Mouse (Mus musculus) MEL (cell line): ENCODE results near the gene Retreg1. TPM values are rescaled to one million over a fixed set of nuclear protein-coding genes. Genes with fewer than 3 reads are reported as not detected.

Source experiments
- DNase-seq: peaks from one replicate; pipeline ENCODE4 v3.0.0; 2011; ENCODE audit warnings: low read depth, low spot score
- H3K27ac ChIP-seq: 2 replicates; pipeline ENCODE4 v1.5.1; 2012; ENCODE audit warnings: low read depth, mild to moderate bottlenecking, control low read depth, low read length, moderate library complexity; ENCODE audit not compliant: control insufficient read depth
- H3K27me3 ChIP-seq, 2 experiments: fragments of 150-350 bp in 1 of 2; sonication (generic) in 1 of 2; 2 replicates each; pipeline ENCODE4 v1.6.1; 2012; ENCODE audit warnings: low read length in 2 of 2, mild to moderate bottlenecking in 2 of 2, improper control_type of control experiment in 1 of 2, moderate library complexity in 1 of 2; ENCODE audit not compliant: insufficient read depth in 2 of 2, control insufficient read depth in 1 of 2
- H3K36me3 ChIP-seq, 2 experiments: 2 replicates each; pipeline ENCODE4 v1.6.1; 2012 to 2014; ENCODE audit warnings: low read length in 2 of 2, improper control_type of control experiment in 1 of 2, inconsistent platforms in 1 of 2, mild to moderate bottlenecking in 1 of 2; ENCODE audit not compliant: insufficient read depth in 2 of 2, control insufficient read depth in 1 of 2
- H3K4me1 ChIP-seq, 2 experiments: fragments of 150-350 bp in 1 of 2; sonication (generic) in 1 of 2; 2 replicates each; pipeline ENCODE4 v1.6.1; 2012; ENCODE audit warnings: low read length in 2 of 2, improper control_type of control experiment in 1 of 2, mild to moderate bottlenecking in 1 of 2; ENCODE audit not compliant: insufficient read depth in 2 of 2, control insufficient read depth in 1 of 2
- H3K4me3 ChIP-seq, 2 experiments: fragments of 150-350 bp in 1 of 2; sonication (generic) in 1 of 2; 2 replicates each; pipeline ENCODE4 v1.5.1; 2012; ENCODE audit warnings: low read depth in 2 of 2, low read length in 2 of 2, mild to moderate bottlenecking in 2 of 2, moderate library complexity in 2 of 2, control low read depth in 1 of 2, improper control_type of control experiment in 1 of 2; ENCODE audit not compliant: control insufficient read depth in 1 of 2, insufficient read depth in 1 of 2
- H3K79me2 ChIP-seq: 2 replicates; pipeline ENCODE4 v1.6.1; 2012; ENCODE audit warnings: mild to moderate bottlenecking, low read length, moderate library complexity; ENCODE audit not compliant: control insufficient read depth, poor library complexity, insufficient read depth
- H3K9ac ChIP-seq: 2 replicates; pipeline ENCODE4 v1.6.1; 2012; ENCODE audit warnings: low read depth, mild to moderate bottlenecking, control low read depth, low read length, moderate library complexity; ENCODE audit not compliant: control insufficient read depth, poor library complexity, severe bottlenecking
- H3K9me3 ChIP-seq: fragments of 150-350 bp; sonication (generic); replicated peaks from 2 replicates; pipeline ENCODE4 v1.6.1; 2012; ENCODE audit warnings: mild to moderate bottlenecking, low read length, improper control_type of control experiment, moderate library complexity; ENCODE audit not compliant: insufficient read depth
- CTCF ChIP-seq, 3 experiments: IDR thresholded peaks in 2 of 3; conservative IDR thresholded peaks in 1 of 3; 2 replicates each; pipeline ENCODE4 v1.5.1; 2011 to 2012; ENCODE audit warnings: low read length in 3 of 3, low read depth in 2 of 3, mild to moderate bottlenecking in 2 of 3, improper control_type of control experiment in 1 of 3, inconsistent platforms in 1 of 3, mixed read lengths in 1 of 3, moderate library complexity in 1 of 3; ENCODE audit not compliant: control insufficient read depth in 1 of 3, insufficient read depth in 1 of 3, poor library complexity in 1 of 3, severe bottlenecking in 1 of 3
- E2F4 ChIP-seq: IDR thresholded peaks from 2 replicates; pipeline ENCODE4 v1.6.1; 2011; ENCODE audit warnings: low read depth, low read length, improper control_type of control experiment, borderline replicate concordance
- EP300 ChIP-seq, 2 experiments: IDR thresholded peaks; 2 replicates each; pipeline ENCODE4 v1.6.1; 2011; ENCODE audit warnings: improper control_type of control experiment in 2 of 2, low read length in 2 of 2, low read depth in 1 of 2, mild to moderate bottlenecking in 1 of 2
- ETS1 ChIP-seq: IDR thresholded peaks from 2 replicates; pipeline ENCODE4 v1.6.1; 2012; ENCODE audit warnings: low read depth, mild to moderate bottlenecking, inconsistent platforms, low read length, improper control_type of control experiment, moderate library complexity
- GATA1 ChIP-seq: IDR thresholded peaks from 2 replicates; pipeline ENCODE4 v1.6.1; 2011; ENCODE audit warnings: low read depth, low read length, improper control_type of control experiment
- JUND ChIP-seq: IDR thresholded peaks from 2 replicates; pipeline ENCODE4 v1.6.1; 2011; ENCODE audit warnings: low read depth, mild to moderate bottlenecking, improper control_type of control experiment, low read length
- KAT2A ChIP-seq: conservative IDR thresholded peaks from 2 replicates; pipeline ENCODE4 v1.6.1; 2012; ENCODE audit warnings: low read depth, low read length, improper control_type of control experiment, inconsistent platforms
- MAFK ChIP-seq: IDR thresholded peaks from 2 replicates; pipeline ENCODE4 v1.6.1; 2011; ENCODE audit warnings: low read depth, mild to moderate bottlenecking, low read length, improper control_type of control experiment, borderline replicate concordance
- MXI1 ChIP-seq: IDR thresholded peaks from 2 replicates; pipeline ENCODE4 v1.6.1; 2011; ENCODE audit warnings: mild to moderate bottlenecking, low read depth, low read length, improper control_type of control experiment
- MYB ChIP-seq: IDR thresholded peaks from 2 replicates; pipeline ENCODE4 v1.6.1; 2011; ENCODE audit warnings: mild to moderate bottlenecking, low read depth, low read length, improper control_type of control experiment
- NRF1 ChIP-seq: IDR thresholded peaks from 2 replicates; pipeline ENCODE4 v1.6.1; 2014; ENCODE audit warnings: low read depth, mild to moderate bottlenecking, inconsistent platforms, low read length, improper control_type of control experiment, moderate library complexity; ENCODE audit not compliant: poor library complexity, insufficient read depth, severe bottlenecking
- RCOR1 ChIP-seq: IDR thresholded peaks from 2 replicates; pipeline ENCODE4 v1.6.1; 2012; ENCODE audit warnings: low read depth, mild to moderate bottlenecking, inconsistent platforms, low read length, improper control_type of control experiment
- TAL1 ChIP-seq: IDR thresholded peaks from 2 replicates; pipeline ENCODE4 v1.6.1; 2012; ENCODE audit warnings: mild to moderate bottlenecking, inconsistent platforms, low read length, moderate library complexity, mixed read lengths
- TCF12 ChIP-seq: IDR thresholded peaks from 2 replicates; pipeline ENCODE4 v1.6.1; 2014; ENCODE audit warnings: low read depth, mild to moderate bottlenecking, inconsistent platforms, low read length, improper control_type of control experiment, moderate library complexity
- UBTF ChIP-seq: IDR thresholded peaks from 2 replicates; pipeline ENCODE4 v1.6.1; 2012; ENCODE audit warnings: low read depth, mild to moderate bottlenecking, inconsistent platforms, low read length, improper control_type of control experiment, moderate library complexity, borderline replicate concordance; ENCODE audit not compliant: insufficient read depth
- USF1 ChIP-seq: IDR thresholded peaks from 2 replicates; pipeline ENCODE4 v1.6.1; 2014; ENCODE audit warnings: low read depth, mild to moderate bottlenecking, inconsistent platforms, low read length, improper control_type of control experiment, moderate library complexity
- ZKSCAN1 ChIP-seq: IDR thresholded peaks from 2 replicates; pipeline ENCODE4 v1.6.1; 2012; ENCODE audit warnings: low read depth, mild to moderate bottlenecking, inconsistent platforms, low read length, improper control_type of control experiment, moderate library complexity
- polyA plus RNA-seq, 2 experiments: library from polyadenylated mRNA; stranded (reverse) in 1 of 2; unstranded in 1 of 2; fragments of >175 nt in 1 of 2; fragments of >200 nt in 1 of 2; gene quantifications; 2 replicates each; pipeline versions ENCODE4 v1.2.1 to v1.2.4; 2012; ENCODE audit warnings: low replicate concordance in 2 of 2, low read depth in 1 of 2; ENCODE audit not compliant: insufficient read length in 2 of 2, insufficient read depth in 1 of 2, missing spikeins in 1 of 2
- total RNA-seq: library from RNA; depleted of rRNA; stranded (reverse); fragments of 300-350 nt; gene quantifications from 2 replicates; pipeline ENCODE4 v1.2.3, GENCODE M21; 2012

Gene Retreg1
- total and polyA plus RNA-seq, 3 experiments: 3.1 to 7.6 TPM; not detected in 1

DNA sequence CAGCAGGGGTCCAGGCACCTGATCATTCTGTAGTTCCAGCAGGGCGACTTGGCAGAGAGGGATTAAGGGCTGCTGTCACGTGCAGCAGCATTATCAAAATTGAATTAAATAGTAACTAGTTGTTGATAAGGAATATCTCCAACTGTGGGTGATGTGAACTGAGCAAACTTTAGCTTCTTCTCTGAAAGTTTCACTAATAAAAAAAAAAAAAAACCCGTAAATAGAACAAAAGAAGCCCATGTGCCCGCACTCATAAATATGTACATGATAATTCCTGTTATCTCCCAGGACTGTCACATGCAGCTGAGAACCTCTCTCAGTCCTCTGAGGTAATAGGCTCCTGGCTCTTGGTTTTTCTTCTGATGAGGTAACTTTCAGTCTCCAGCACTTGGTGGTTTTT is 99.4 kb downstream of the Retreg1 start (continued):
- TF ChIP-seq GATA1 (peak; percentile 53; the same call in 1 of the 2 replicates), MAFK (0 out of 2 replicates have a peak, but pooled peaks have one; percentile 15), CTCF (IDR thresholded peaks at IDR 0.05 in 2 of 3, conservative IDR thresholded peaks at IDR 0.05 in 1 of 3; ENCODE audit: control insufficient read depth in 1 of 3, insufficient read depth in 1 of 3, low read depth in 2 of 3, low read length in 3 of 3, poor library complexity in 1 of 3, severe bottlenecking in 1 of 3) (no peak), USF1 (peak; percentile 89), UBTF (no peak), MXI1 (peak; percentile 90), ETS1 (peak; percentile 96), MYB (no peak), JUND (no peak)

DNA sequence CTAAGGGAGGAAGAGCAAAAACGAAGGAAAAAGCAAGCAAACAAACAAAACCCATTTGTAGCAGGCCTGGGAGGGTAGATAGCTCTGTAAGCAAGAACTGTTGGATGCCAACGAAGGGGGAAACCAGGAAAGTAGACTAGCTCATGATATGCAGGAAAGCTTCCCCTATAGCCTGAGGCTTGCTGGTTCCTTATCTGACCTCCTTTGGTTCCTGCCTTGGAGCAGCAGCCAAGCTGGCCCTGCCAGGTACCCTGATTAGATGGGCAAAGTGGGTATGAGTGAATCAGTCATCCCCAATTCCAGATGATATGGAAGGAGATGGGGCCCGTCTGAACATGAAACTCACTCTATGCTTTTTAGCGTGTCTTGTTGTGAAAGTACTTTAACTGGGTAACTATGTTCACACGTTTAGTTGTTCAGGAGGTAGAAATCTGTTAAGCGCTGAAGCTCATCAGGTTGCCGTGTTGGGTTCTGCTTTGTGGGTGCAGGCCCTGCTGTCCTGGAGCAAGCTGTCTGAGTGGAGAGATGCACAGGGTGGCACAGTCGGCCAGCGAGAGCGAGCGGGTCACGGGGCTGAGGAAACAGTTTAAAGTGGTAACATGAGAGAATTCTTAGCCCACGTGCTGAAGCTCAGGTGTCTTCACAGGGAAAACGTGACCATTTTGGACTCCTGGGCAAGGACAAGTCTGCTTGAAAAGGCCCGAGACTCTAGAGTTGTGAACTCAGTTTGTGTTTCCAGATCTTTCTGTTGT is 100.6 kb downstream of the Retreg1 start:
- Histone ChIP-seq H3K27me3 (no peaks in the 10 kb centered on the region), H3K4me3 (no peak overlapping the region), H3K9me3 (no peaks in the 10 kb centered on the region), H3K9ac (no peak overlapping the region), H3K27ac (no peak overlapping the region), H3K4me1 (peaks cover 10 to 17% of the 10 kb centered on the region in 2 experiments), H3K79me2 (no peaks in the 10 kb centered on the region)
- peak; percentile 32 for DNase-seq
- TF ChIP-seq RCOR1: peak; percentile 44; the same call in 1 of the 2 replicates
- TF ChIP-seq ETS1: peak; percentile 28; the same call in 1 of the 2 replicates
- no peak for TF ChIP-seq NRF1
- peak; percentile 37; the same call in 1 of the 2 replicates for TF ChIP-seq GATA1
- TF ChIP-seq TAL1: peak; percentile 34; the same call in 1 of the 2 replicates
- TF ChIP-seq EP300 (IDR thresholded peaks at IDR 0.05; ENCODE audit: low read depth in 1 of 2, low read length in 2 of 2): peak; percentile 39 to 56; a peak in 3 of 4 replicates
- TF ChIP-seq CTCF (IDR thresholded peaks at IDR 0.05 in 2 of 3, conservative IDR thresholded peaks at IDR 0.05 in 1 of 3; ENCODE audit: control insufficient read depth in 1 of 3, insufficient read depth in 1 of 3, low read depth in 2 of 3, low read length in 3 of 3, poor library complexity in 1 of 3, severe bottlenecking in 1 of 3): no peak
- TF ChIP-seq, all 39 proteins: peak for 5
- peaks cover 0 to 10% of the 10 kb centered on the region in 2 experiments; a peak in 2 of 4 replicates for H3K36me3 ChIP-seq

DNA sequence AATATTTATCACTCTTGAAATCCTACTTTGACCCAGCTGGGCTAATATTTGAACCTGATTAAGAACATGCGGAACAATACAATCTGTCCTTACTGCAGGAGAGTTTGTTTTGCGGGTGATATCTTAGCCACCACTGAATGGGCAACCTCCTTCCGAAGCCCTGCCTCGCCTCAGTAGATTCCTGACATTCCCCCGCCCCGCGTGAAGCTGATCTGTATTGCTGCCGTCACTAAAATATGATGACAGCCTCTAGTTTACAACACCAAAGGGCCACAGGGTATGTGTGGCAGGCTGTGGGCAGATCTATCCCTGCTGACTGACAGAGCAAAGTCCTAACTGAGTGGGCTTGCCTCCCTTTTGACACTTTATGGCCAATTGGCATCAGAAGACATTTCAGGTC is 102.2 kb downstream of the Retreg1 start:
- H3K4me3 ChIP-seq: no peak overlapping the region
- H3K27me3 ChIP-seq: no peaks in the 10 kb centered on the region
- H3K9ac ChIP-seq: no peak overlapping the region
- H3K9me3 ChIP-seq: no peaks in the 10 kb centered on the region
- TF ChIP-seq NRF1 (no peak), ZKSCAN1 (no peak), TCF12 (no peak), E2F4 (no peak), KAT2A (no peak), JUND (no peak), EP300 (IDR thresholded peaks at IDR 0.05; ENCODE audit: low read depth in 1 of 2, low read length in 2 of 2) (no peak)
- peaks cover 0 to 10% of the 10 kb centered on the region in 2 experiments; a peak in 2 of 4 replicates for H3K36me3 ChIP-seq
- no peak overlapping the region for H3K27ac ChIP-seq
- H3K79me2 ChIP-seq: no peaks in the 10 kb centered on the region
- peaks cover 10 to 17% of the 10 kb centered on the region in 2 experiments for H3K4me1 ChIP-seq
- DNase-seq: no peak
